Comparison of ENCODE assay signal across 8 mouse cellular contexts in the genomic region with DNA sequence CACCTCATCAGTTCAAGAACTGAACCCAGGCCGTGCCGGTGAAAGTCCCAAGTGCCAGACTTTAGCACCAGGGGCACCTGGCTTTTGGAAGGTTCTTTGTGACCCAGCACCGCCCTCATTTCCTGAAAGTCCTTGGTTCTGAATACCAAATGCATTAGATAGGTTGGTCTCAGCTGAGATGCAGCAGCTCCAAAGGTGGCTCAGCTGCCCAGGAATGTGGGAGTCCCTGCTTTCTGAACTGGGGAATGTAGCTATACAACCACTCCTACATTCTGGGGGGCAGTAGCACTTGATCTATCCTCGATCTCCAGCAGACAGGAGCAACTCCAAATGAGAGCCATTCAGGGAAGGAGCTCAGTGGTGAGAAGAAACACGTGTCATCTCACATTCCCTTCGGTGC. TPM values are rescaled to one million over a fixed set of nuclear protein-coding genes. Genes with fewer than 3 reads are reported as not detected.
DNase-seq lines count a peak whose midpoint lies in the region; ATAC-seq and TF ChIP-seq lines count a peak whose summit lies in the region.

No protein-coding gene starts in this region.

- 67% methylated on average over 6 of the region's 6 CpGs for WGBS in hindbrain, embryonic 15.5 days
- 81% methylated on average over 6 of the region's 6 CpGs for WGBS in hindbrain, embryonic 11.5 days
- 68% methylated on average over 6 of the region's 6 CpGs for WGBS in spleen, adult 2 months
- WGBS in intestine, embryonic 14.5 days: 62% methylated on average over 6 of the region's 6 CpGs
- WGBS in stomach, embryonic 15.5 days: 54% methylated on average over 6 of the region's 6 CpGs

- H3K4me3 ChIP-seq in hindbrain, embryonic 15.5 days: no peak overlapping the region
- no peak overlapping the region for H3K4me3 ChIP-seq in hindbrain, embryonic 11.5 days (ENCODE audit: low read depth, low read length)
- no peak overlapping the region for H3K4me3 ChIP-seq in spleen, adult 2 months (ENCODE audit: extremely low read depth, insufficient read depth, insufficient read length)
- no peak overlapping the region for H3K4me3 ChIP-seq in intestine, embryonic 14.5 days (ENCODE audit: low read depth, low read length)
- H3K4me3 ChIP-seq in stomach, embryonic 15.5 days (replicated peaks): no peak overlapping the region

- ATAC-seq in hindbrain, embryonic 15.5 days (ENCODE audit: low FRiP score, low read depth): no peak
- ATAC-seq in hindbrain, embryonic 11.5 days (ENCODE audit: low FRiP score): no peak
- ATAC-seq in intestine, embryonic 14.5 days (replicated peaks; ENCODE audit: low FRiP score, low TSS enrichment, low read depth): no peak; the same call in 1 of the 2 replicates
- ATAC-seq in stomach, embryonic 15.5 days (ENCODE audit: insufficient read depth, low FRiP score, low read depth): no peak

- H3K4me2 ChIP-seq in hindbrain, embryonic 15.5 days: no peak overlapping the region
- no peak overlapping the region for H3K4me2 ChIP-seq in hindbrain, embryonic 11.5 days (replicated peaks; ENCODE audit: low read depth, low read length)
- H3K4me2 ChIP-seq in intestine, embryonic 14.5 days (ENCODE audit: low read length): no peak overlapping the region
- H3K4me2 ChIP-seq in stomach, embryonic 15.5 days: no peak overlapping the region

- TF ChIP-seq POLR2A in spleen, adult 2 months (IDR thresholded peaks at IDR 0.05; ENCODE audit: low read depth, low read length): no peak

- no peak for DNase-seq in hindbrain, embryonic 11.5 days (ENCODE audit: low spot score)
- DNase-seq in spleen, adult 2 months (ENCODE audit: low read depth in 1 of 2, low spot score in 2 of 2): no peak
- no peak for DNase-seq in spleen, adult 18-20 months
- no peak for DNase-seq in intestine, embryonic 14.5 days (ENCODE audit: low spot score)
- no peak for DNase-seq in layer of hippocampus, postnatal 36 days
- DNase-seq in gastrocnemius, adult 8-10 months (ENCODE audit: low spot score in 2 of 2): no peak

- no peak overlapping the region for H3K9ac ChIP-seq in hindbrain, embryonic 15.5 days
- H3K9ac ChIP-seq in hindbrain, embryonic 11.5 days (ENCODE audit: low read depth, low read length): no peak overlapping the region
- no peak overlapping the region for H3K9ac ChIP-seq in intestine, embryonic 14.5 days (ENCODE audit: low read length)
- H3K9ac ChIP-seq in stomach, embryonic 15.5 days: no peak overlapping the region

- peaks cover 6% of the 10 kb centered on the region; the same call in 1 of the 2 replicates for H3K4me1 ChIP-seq in hindbrain, embryonic 15.5 days (replicated peaks)
- no peaks in the 10 kb centered on the region for H3K4me1 ChIP-seq in hindbrain, embryonic 11.5 days (replicated peaks; ENCODE audit: control insufficient read depth, insufficient read depth, low read length)
- H3K4me1 ChIP-seq in spleen, adult 2 months (ENCODE audit: control insufficient read depth, insufficient read depth, insufficient read length): peaks cover 7% of the 10 kb centered on the region; the same call in 1 of the 2 replicates
- H3K4me1 ChIP-seq in intestine, embryonic 14.5 days (replicated peaks; ENCODE audit: control insufficient read depth, insufficient read depth, low read length): peaks cover 31% of the 10 kb centered on the region
- peaks cover 29% of the 10 kb centered on the region for H3K4me1 ChIP-seq in stomach, embryonic 15.5 days

- H3K27ac ChIP-seq in hindbrain, embryonic 15.5 days (replicated peaks): peak overlapping the region; percentile 51
- H3K27ac ChIP-seq in hindbrain, embryonic 11.5 days (ENCODE audit: low read depth, low read length): no peak overlapping the region
- H3K27ac ChIP-seq in spleen, adult 2 months (ENCODE audit: insufficient read depth, low read length): peak overlapping the region; percentile 15; the same call in 1 of the 2 replicates
- peak overlapping the region; percentile 72 for H3K27ac ChIP-seq in intestine, embryonic 14.5 days (ENCODE audit: low read depth)
- H3K27ac ChIP-seq in stomach, embryonic 15.5 days: peak overlapping the region; percentile 78

- no peaks in the 10 kb centered on the region for H3K27me3 ChIP-seq in hindbrain, embryonic 15.5 days
- H3K27me3 ChIP-seq in hindbrain, embryonic 11.5 days (ENCODE audit: control insufficient read depth, insufficient read depth, low read length): no peaks in the 10 kb centered on the region
- no peaks in the 10 kb centered on the region for H3K27me3 ChIP-seq in spleen, adult 2 months (ENCODE audit: control insufficient read depth, insufficient read depth, low read length)
- H3K27me3 ChIP-seq in intestine, embryonic 14.5 days (replicated peaks; ENCODE audit: control insufficient read depth, insufficient read depth, low read length): no peaks in the 10 kb centered on the region
- H3K27me3 ChIP-seq in stomach, embryonic 15.5 days (replicated peaks): no peaks in the 10 kb centered on the region

- H3K9me3 ChIP-seq in hindbrain, embryonic 15.5 days: no peaks in the 10 kb centered on the region
- no peaks in the 10 kb centered on the region for H3K9me3 ChIP-seq in hindbrain, embryonic 11.5 days (ENCODE audit: control insufficient read depth, low read length)
- H3K9me3 ChIP-seq in intestine, embryonic 14.5 days (ENCODE audit: control insufficient read depth, low read length): no peaks in the 10 kb centered on the region
- no peaks in the 10 kb centered on the region for H3K9me3 ChIP-seq in stomach, embryonic 15.5 days

- no peaks in the 10 kb centered on the region for H3K36me3 ChIP-seq in hindbrain, embryonic 15.5 days
- H3K36me3 ChIP-seq in hindbrain, embryonic 11.5 days (ENCODE audit: control insufficient read depth, insufficient read depth, low read length): no peaks in the 10 kb centered on the region
- H3K36me3 ChIP-seq in spleen, adult 2 months (ENCODE audit: control insufficient read depth, insufficient read depth, low read length): no peaks in the 10 kb centered on the region
- no peaks in the 10 kb centered on the region for H3K36me3 ChIP-seq in intestine, embryonic 14.5 days (ENCODE audit: control insufficient read depth, insufficient read depth, low read length)
- no peaks in the 10 kb centered on the region for H3K36me3 ChIP-seq in stomach, embryonic 15.5 days

- TF ChIP-seq CTCF in spleen, adult 2 months (IDR thresholded peaks at IDR 0.05; ENCODE audit: extremely low read depth, insufficient read depth, insufficient read length, insufficient replicate concordance): no peak

RNA-seq across cellular contexts. Expression of a gene that starts 8.7 kb away (rescaled TPM):
- 12.7 and 16.3 TPM in 2 replicates for polyA plus RNA-seq in hindbrain, embryonic 15.5 days (2015; fragmentation: Nextera tagmentation; extraction: Ambion mirVana)
- polyA plus RNA-seq in hindbrain, embryonic 11.5 days (2014; fragmentation: Nextera tagmentation; extraction: Ambion mirVana): 3.6 and 4.0 TPM in 2 replicates
- polyA plus RNA-seq in spleen, adult 2 months (2012; rRNA removed): 3.7 and 5.1 TPM in 2 replicates
- 4.4 and 5.1 TPM in 2 replicates for polyA plus RNA-seq in intestine, embryonic 14.5 days (2014; fragmentation: Nextera tagmentation; extraction: Ambion mirVana)
- 14.5 and 16.7 TPM in 2 replicates for polyA plus RNA-seq in stomach, embryonic 15.5 days (2015; fragmentation: Nextera tagmentation; extraction: Ambion mirVana)
- total RNA-seq in layer of hippocampus, postnatal 36 days (2021): 1 to 10 TPM; 4.2 to 6.5 TPM
- total RNA-seq in gastrocnemius, adult 8-10 months (2022): 1 to 10 TPM; 5.6 to 7.8 (median 6.6) TPM

RNA-seq across cellular contexts. Expression of a gene that starts 10.3 kb away (rescaled TPM):
- 111 and 116 TPM in 2 replicates for polyA plus RNA-seq in hindbrain, embryonic 15.5 days (2015; fragmentation: Nextera tagmentation; extraction: Ambion mirVana)
- polyA plus RNA-seq in hindbrain, embryonic 11.5 days (2014; fragmentation: Nextera tagmentation; extraction: Ambion mirVana): 48.1 and 50.0 TPM in 2 replicates
- polyA plus RNA-seq in spleen, adult 2 months (2012; rRNA removed): 29.9 and 35.8 TPM in 2 replicates
- polyA plus RNA-seq in intestine, embryonic 14.5 days (2014; fragmentation: Nextera tagmentation; extraction: Ambion mirVana): 42.5 and 48.5 TPM in 2 replicates
- polyA plus RNA-seq in stomach, embryonic 15.5 days (2015; fragmentation: Nextera tagmentation; extraction: Ambion mirVana): 45.3 and 46.0 TPM in 2 replicates
- total RNA-seq in layer of hippocampus, postnatal 36 days (2021): 100 to 1,000 TPM; 124 to 132 TPM
- 10 to 100 TPM; 52.6 to 67.2 (median 55.9) TPM for total RNA-seq in gastrocnemius, adult 8-10 months (2022)

RNA-seq across cellular contexts. Expression of a gene that starts 25.4 kb away (rescaled TPM):
- polyA plus RNA-seq in hindbrain, embryonic 15.5 days (2015; fragmentation: Nextera tagmentation; extraction: Ambion mirVana): 1,681 and 1,706 TPM in 2 replicates
- 1,599 and 1,667 TPM in 2 replicates for polyA plus RNA-seq in hindbrain, embryonic 11.5 days (2014; fragmentation: Nextera tagmentation; extraction: Ambion mirVana)
- polyA plus RNA-seq in spleen, adult 2 months (2012; rRNA removed): 305 and 404 TPM in 2 replicates
- polyA plus RNA-seq in intestine, embryonic 14.5 days (2014; fragmentation: Nextera tagmentation; extraction: Ambion mirVana): 923 and 1,006 TPM in 2 replicates
- polyA plus RNA-seq in stomach, embryonic 15.5 days (2015; fragmentation: Nextera tagmentation; extraction: Ambion mirVana): 762 and 772 TPM in 2 replicates
- 100 to 1,000 TPM; 360 to 381 TPM for total RNA-seq in layer of hippocampus, postnatal 36 days (2021)
- 10 to 100 TPM; 26.7 to 34.5 (median 28.3) TPM for total RNA-seq in gastrocnemius, adult 8-10 months (2022)

RNA-seq across cellular contexts. Expression of a gene that starts 28.6 kb away (rescaled TPM):
- polyA plus RNA-seq in hindbrain, embryonic 15.5 days (2015; fragmentation: Nextera tagmentation; extraction: Ambion mirVana): 10.0 and 10.5 TPM in 2 replicates
- 16.8 and 17.3 TPM in 2 replicates for polyA plus RNA-seq in hindbrain, embryonic 11.5 days (2014; fragmentation: Nextera tagmentation; extraction: Ambion mirVana)
- 10.8 and 11.6 TPM in 2 replicates for polyA plus RNA-seq in spleen, adult 2 months (2012; rRNA removed)
- polyA plus RNA-seq in intestine, embryonic 14.5 days (2014; fragmentation: Nextera tagmentation; extraction: Ambion mirVana): 16.6 and 17.8 TPM in 2 replicates
- polyA plus RNA-seq in stomach, embryonic 15.5 days (2015; fragmentation: Nextera tagmentation; extraction: Ambion mirVana): 15.2 and 19.7 TPM in 2 replicates
- 10 to 100 TPM; 13.1 to 19.5 TPM for total RNA-seq in layer of hippocampus, postnatal 36 days (2021)
- total RNA-seq in gastrocnemius, adult 8-10 months (2022): 1 to 10 TPM; 3.2 to 5.0 (median 4.0) TPM

RNA-seq across cellular contexts. Expression of a gene that starts 48.4 kb away (rescaled TPM):
- polyA plus RNA-seq in hindbrain, embryonic 15.5 days (2015; fragmentation: Nextera tagmentation; extraction: Ambion mirVana): 22.1 and 22.6 TPM in 2 replicates
- 49.2 and 51.0 TPM in 2 replicates for polyA plus RNA-seq in hindbrain, embryonic 11.5 days (2014; fragmentation: Nextera tagmentation; extraction: Ambion mirVana)
- polyA plus RNA-seq in spleen, adult 2 months (2012; rRNA removed): 58.5 and 84.2 TPM in 2 replicates
- polyA plus RNA-seq in intestine, embryonic 14.5 days (2014; fragmentation: Nextera tagmentation; extraction: Ambion mirVana): 62.6 and 69.3 TPM in 2 replicates
- polyA plus RNA-seq in stomach, embryonic 15.5 days (2015; fragmentation: Nextera tagmentation; extraction: Ambion mirVana): 54.0 and 54.7 TPM in 2 replicates
- 1 to 10 TPM; 1.5 to 2.2 TPM for total RNA-seq in layer of hippocampus, postnatal 36 days (2021)
- total RNA-seq in gastrocnemius, adult 8-10 months (2022): 1 to 10 TPM in 2 of 4 experiments, under 1 TPM in 2; 0.52 to 2.6 (median 1.4) TPM
